Mouse (Mus musculus): ENCODE measurements at regions not wholly inside any gene's neighbourhood (a gene's known extent, or its start where the extent isn't known, plus 50 kb on each side); places are given as distances from the start of the nearest gene placed in this dataset.

GRCm38 (mm10) chr10:102694810-102695209 lies 182.8 kb downstream of the Rassf9 start:
- no peak for DNase-seq

- DNase-seq, result no peak
Observed at GRCm38 (mm10) chr10:102689966-102690365, 177.9 kb downstream of the Rassf9 start.

- DNase-seq, result no peak
Observed at GRCm38 (mm10) chr10:102686667-102687397, 174.8 kb downstream of the Rassf9 start.

GRCm38 (mm10) chr10:102685833-102686434 lies 173.9 kb downstream of the Rassf9 start:
- DNase-seq, result no peak

- no peak for DNase-seq
Observed at GRCm38 (mm10) chr10:102667359-102667758, 155.3 kb downstream of the Rassf9 start.

GRCm38 (mm10) chr10:102659683-102660082 lies 147.7 kb downstream of the Rassf9 start:
- no peak for DNase-seq

- DNase-seq, result no peak
Observed at GRCm38 (mm10) chr10:102636507-102636906, 124.5 kb downstream of the Rassf9 start.

GRCm38 (mm10) chr10:102633438-102633837 lies 121.4 kb downstream of the Rassf9 start:
- DNase-seq, result no peak

- no peak for DNase-seq
Observed at GRCm38 (mm10) chr10:102628609-102629008, 116.6 kb downstream of the Rassf9 start.

- DNase-seq, result no peak
Observed at GRCm38 (mm10) chr10:102623895-102624294, 111.9 kb downstream of the Rassf9 start.

- DNase-seq, result no peak
Observed at GRCm38 (mm10) chr10:102622583-102623008, 110.6 kb downstream of the Rassf9 start.

GRCm38 (mm10) chr10:102618711-102619110 lies 106.7 kb downstream of the Rassf9 start:
- DNase-seq, result no peak

- DNase-seq, result no peak
Observed at GRCm38 (mm10) chr10:102615962-102616595, 104.1 kb downstream of the Rassf9 start.

Data from retina, postnatal 1 day (tissue).